Mouse (Mus musculus): ENCODE measurements around the gene Gaa. TPM values are rescaled to one million over a fixed set of nuclear protein-coding genes. Genes with fewer than 3 reads are reported as not detected.

Gaa gene
- total and polyA plus RNA-seq, 2 experiments from 2014 or later: 56.3 to 91.1 TPM

- Histone ChIP-seq H3K9ac (replicated peaks; ENCODE audit: low read depth, low read length) (0 out of 2 replicates have a peak overlapping the region, but pooled peaks have one; percentile 12), H3K27ac (ENCODE audit: low read depth) (no peak overlapping the region), H3K27me3 (ENCODE audit: control insufficient read depth, insufficient read depth, low read length) (no peaks in the 10 kb centered on the region), H3K4me1 (ENCODE audit: control insufficient read depth, insufficient read depth) (no peaks in the 10 kb centered on the region), H3K4me3 (ENCODE audit: low read depth, low read length) (peak overlapping the region; percentile 22; the same call in 1 of the 2 replicates), H3K9me3 (replicated peaks; ENCODE audit: control insufficient read depth, low read length) (no peaks in the 10 kb centered on the region), H3K36me3 (replicated peaks; ENCODE audit: control insufficient read depth, insufficient read depth, low read length) (no peaks in the 10 kb centered on the region), H3K4me2 (ENCODE audit: low read depth, low read length) (peak overlapping the region; percentile 49)
- TF ChIP-seq EP300 (IDR thresholded peaks at IDR 0.05; ENCODE audit: low read depth): no peak
- peak; percentile 71 for ATAC-seq (ENCODE audit: insufficient read depth, low read depth)
- WGBS: 59% methylated on average over 23 of the region's 23 CpGs
- DNase-seq (ENCODE audit: low spot score): no peak
These were observed 8.9 kb upstream of the Gaa start for GRCm38 (mm10) chr11:119258572-119259322.

GRCm38 (mm10) chr11:119259977-119260376, 7.7 kb upstream of the Gaa start:
- WGBS: 72% methylated on average over 8 of the region's 8 CpGs
- no peak overlapping the region for H3K27ac ChIP-seq (ENCODE audit: low read depth)
- TF ChIP-seq CTCF (IDR thresholded peaks at IDR 0.05; ENCODE audit: low read depth): no peak
- TF ChIP-seq EP300 (IDR thresholded peaks at IDR 0.05; ENCODE audit: low read depth): no peak
- H3K27me3 ChIP-seq (ENCODE audit: control insufficient read depth, insufficient read depth, low read length): no peaks in the 10 kb centered on the region
- no peak overlapping the region for H3K9ac ChIP-seq (replicated peaks; ENCODE audit: low read depth, low read length)
- H3K9me3 ChIP-seq (replicated peaks; ENCODE audit: control insufficient read depth, low read length): no peaks in the 10 kb centered on the region
- no peak overlapping the region for H3K4me2 ChIP-seq (ENCODE audit: low read depth, low read length)
- no peak overlapping the region for H3K4me3 ChIP-seq (ENCODE audit: low read depth, low read length)
- no peaks in the 10 kb centered on the region for H3K4me1 ChIP-seq (ENCODE audit: control insufficient read depth, insufficient read depth)
- DNase-seq (ENCODE audit: low spot score) (no peak), ATAC-seq (ENCODE audit: insufficient read depth, low read depth) (no peak)
- no peaks in the 10 kb centered on the region for H3K36me3 ChIP-seq (replicated peaks; ENCODE audit: control insufficient read depth, insufficient read depth, low read length)

- no peaks in the 10 kb centered on the region for H3K36me3 ChIP-seq (replicated peaks; ENCODE audit: control insufficient read depth, insufficient read depth, low read length)
- TF ChIP-seq EP300 (IDR thresholded peaks at IDR 0.05; ENCODE audit: low read depth) (no peak), CTCF (IDR thresholded peaks at IDR 0.05; ENCODE audit: low read depth) (no peak)
- 93% methylated on average over 13 of the region's 13 CpGs for WGBS
- H3K27me3 ChIP-seq (ENCODE audit: control insufficient read depth, insufficient read depth, low read length): no peaks in the 10 kb centered on the region
- ATAC-seq (ENCODE audit: insufficient read depth, low read depth) (no peak), DNase-seq (ENCODE audit: low spot score) (no peak)
- no peaks in the 10 kb centered on the region for H3K4me1 ChIP-seq (ENCODE audit: control insufficient read depth, insufficient read depth)
- H3K4me3 ChIP-seq (ENCODE audit: low read depth, low read length): no peak overlapping the region
- H3K4me2 ChIP-seq (ENCODE audit: low read depth, low read length): no peak overlapping the region
- H3K27ac ChIP-seq (ENCODE audit: low read depth): no peak overlapping the region
- no peak overlapping the region for H3K9ac ChIP-seq (replicated peaks; ENCODE audit: low read depth, low read length)
- no peaks in the 10 kb centered on the region for H3K9me3 ChIP-seq (replicated peaks; ENCODE audit: control insufficient read depth, low read length)
These were observed 3.3 kb upstream of the Gaa start for GRCm38 (mm10) chr11:119264413-119264812.

- Histone ChIP-seq H3K27me3 (ENCODE audit: control insufficient read depth, insufficient read depth, low read length) (no peaks in the 10 kb centered on the region), H3K36me3 (replicated peaks; ENCODE audit: control insufficient read depth, insufficient read depth, low read length) (peaks cover 5% of the 10 kb centered on the region; the same call in 1 of the 2 replicates), H3K27ac (ENCODE audit: low read depth) (no peak overlapping the region), H3K9me3 (replicated peaks; ENCODE audit: control insufficient read depth, low read length) (no peaks in the 10 kb centered on the region), H3K4me1 (ENCODE audit: control insufficient read depth, insufficient read depth) (no peaks in the 10 kb centered on the region), H3K4me3 (ENCODE audit: low read depth, low read length) (no peak overlapping the region), H3K4me2 (ENCODE audit: low read depth, low read length) (no peak overlapping the region), H3K9ac (replicated peaks; ENCODE audit: low read depth, low read length) (no peak overlapping the region)
- WGBS: 84% methylated on average over 7 of the region's 7 CpGs
- ATAC-seq (ENCODE audit: insufficient read depth, low read depth) (no peak), DNase-seq (ENCODE audit: low spot score) (no peak)
- TF ChIP-seq EP300 (IDR thresholded peaks at IDR 0.05; ENCODE audit: low read depth) (no peak), CTCF (IDR thresholded peaks at IDR 0.05; ENCODE audit: low read depth) (no peak)
These were observed 1.9 kb upstream of the Gaa start for GRCm38 (mm10) chr11:119265811-119266210.

- ATAC-seq (ENCODE audit: insufficient read depth, low read depth) (0 out of 2 replicates have a peak, but pooled peaks have one; percentile 5), DNase-seq (ENCODE audit: low spot score) (no peak)
- no peak overlapping the region for H3K27ac ChIP-seq (ENCODE audit: low read depth)
- H3K36me3 ChIP-seq (replicated peaks; ENCODE audit: control insufficient read depth, insufficient read depth, low read length): peaks cover 15% of the 10 kb centered on the region; the same call in 1 of the 2 replicates
- 36% methylated on average over 6 of the region's 6 CpGs for WGBS
- no peaks in the 10 kb centered on the region for H3K9me3 ChIP-seq (replicated peaks; ENCODE audit: control insufficient read depth, low read length)
- H3K4me3 ChIP-seq (ENCODE audit: low read depth, low read length): peak overlapping the region; percentile 53; the same call in 1 of the 2 replicates
- no peaks in the 10 kb centered on the region for H3K4me1 ChIP-seq (ENCODE audit: control insufficient read depth, insufficient read depth)
- H3K9ac ChIP-seq (replicated peaks; ENCODE audit: low read depth, low read length): no peak overlapping the region
- H3K4me2 ChIP-seq (ENCODE audit: low read depth, low read length): peak overlapping the region; percentile 89
- TF ChIP-seq CTCF (IDR thresholded peaks at IDR 0.05; ENCODE audit: low read depth): no peak
- TF ChIP-seq EP300 (IDR thresholded peaks at IDR 0.05; ENCODE audit: low read depth): no peak
- H3K27me3 ChIP-seq (ENCODE audit: control insufficient read depth, insufficient read depth, low read length): no peaks in the 10 kb centered on the region
These were observed 429 bp upstream of the Gaa start for GRCm38 (mm10) chr11:119267241-119267674.
